Mouse (Mus musculus) ES-E14 (cell line): Measurements from ENCODE around the gene Hspa1a.

Source experiments
- CHD2 ChIP-seq: IDR thresholded peaks from 2 replicates; pipeline ENCODE4 v1.6.1; 2014; ENCODE audit warnings: mild to moderate bottlenecking, low read depth, low read length, inconsistent platforms
- HCFC1 ChIP-seq: IDR thresholded peaks from 2 replicates; pipeline ENCODE4 v1.6.1; 2012; ENCODE audit warnings: low read length, inconsistent platforms, borderline replicate concordance; ENCODE audit not compliant: insufficient read depth
- ZC3H11A ChIP-seq: IDR thresholded peaks from 2 replicates; pipeline ENCODE4 v1.6.1; 2012; ENCODE audit warnings: low read depth, mild to moderate bottlenecking, inconsistent platforms, low read length, borderline replicate concordance

DNA sequence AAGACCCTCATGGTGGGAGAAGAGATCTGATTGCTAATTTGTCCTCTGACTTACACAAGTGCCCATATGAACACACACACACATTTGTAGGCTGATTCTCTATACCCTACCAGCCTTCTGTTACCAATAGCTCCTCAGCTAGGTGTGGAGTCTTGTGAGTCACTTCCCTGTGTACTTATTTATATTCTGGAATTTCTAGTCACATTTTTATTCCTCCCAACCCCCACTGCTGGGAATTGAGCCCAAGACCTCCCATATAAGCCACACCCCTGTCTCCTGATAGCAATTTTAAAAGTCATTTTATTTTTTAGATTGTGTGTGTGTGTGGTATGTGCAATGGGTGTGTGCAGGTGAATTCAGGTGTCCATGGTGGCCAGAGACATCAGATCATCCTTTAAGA, 27.6 kb downstream of the Hspa1a start:
- TF ChIP-seq CHD2 = no peak
- no peak for TF ChIP-seq HCFC1
- no peak for TF ChIP-seq ZC3H11A
